Mouse (Mus musculus) lung, postnatal 0 days (tissue): ENCODE results near the gene Mettl7a3.

Source experiments
- CTCF ChIP-seq: IDR thresholded peaks from 2 replicates; pipeline ENCODE4 v1.5.1; 2016; ENCODE audit warnings: antibody characterized with exemption, mild to moderate bottlenecking
- EP300 ChIP-seq: IDR thresholded peaks from 2 replicates; pipeline ENCODE4 v1.6.1; 2016; ENCODE audit warnings: antibody characterized with exemption, mild to moderate bottlenecking, control low read depth

GRCm38 (mm10) chr15:100385705-100386104 lies 51.0 kb downstream of the Mettl7a3 start:
- no peak for TF ChIP-seq EP300
- TF ChIP-seq CTCF: no peak
